Mouse (Mus musculus) kidney, adult 11 months (tissue): ENCODE data around the gene Hmx2.

Source experiments
- DNase-seq: peaks from one replicate; pipeline ENCODE4 v3.0.0; 2022

Gene Hmx2

DNA sequence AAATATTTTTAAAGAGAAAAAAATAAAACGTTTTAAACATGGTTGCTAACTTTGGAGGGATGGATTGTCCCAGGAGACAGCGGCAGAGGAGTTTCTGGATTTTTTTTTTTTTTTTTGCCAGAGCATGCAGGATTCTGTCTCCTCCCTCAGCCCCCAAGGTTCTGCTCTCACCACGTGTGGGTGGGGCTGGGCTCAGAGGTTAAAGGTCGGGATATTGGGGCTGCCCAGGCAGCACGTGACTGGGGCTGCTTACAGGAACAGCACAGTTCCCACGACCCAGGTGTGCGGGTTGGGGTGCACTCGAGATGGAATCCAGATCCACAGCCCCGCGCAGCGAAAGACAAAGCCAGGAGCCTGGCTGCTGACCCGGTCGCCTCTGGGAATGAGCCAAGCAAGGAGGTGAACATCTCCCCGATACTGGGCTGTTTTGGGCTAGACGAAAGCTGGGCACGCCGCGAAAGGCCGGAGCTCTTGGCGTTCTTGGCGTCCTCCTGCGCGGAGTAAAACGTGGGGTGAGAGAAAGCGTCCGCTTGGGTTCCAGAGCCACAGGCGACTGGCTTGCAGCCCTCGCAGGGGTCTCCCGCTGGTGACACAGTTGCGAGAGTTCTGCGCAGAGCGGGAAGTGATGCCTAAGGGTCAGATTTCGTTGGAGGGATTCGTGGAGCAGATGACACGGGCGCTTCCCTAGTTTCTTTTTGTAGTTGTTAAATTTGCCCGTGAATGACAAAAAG, 8.1 kb downstream of the Hmx2 start:
- DNase-seq, result no peak

DNA sequence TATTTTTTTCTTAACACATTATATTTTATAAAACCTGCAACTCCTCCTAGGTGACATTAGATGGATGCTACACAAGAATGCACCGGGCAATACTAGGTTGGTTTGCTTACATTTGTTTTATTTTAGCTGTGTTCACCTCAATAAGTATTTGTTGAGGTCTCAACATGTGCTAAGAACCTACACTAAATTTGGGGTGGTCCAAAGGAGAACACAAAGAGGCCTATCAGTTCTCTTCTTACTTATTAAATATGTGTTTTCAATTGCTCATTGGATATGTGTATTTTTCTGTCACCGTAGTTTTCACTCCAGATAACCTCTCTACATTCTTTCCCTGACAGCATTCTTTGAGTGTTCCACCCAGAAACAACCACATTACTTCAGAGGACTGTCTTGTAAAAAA, 9.2 kb downstream of the Hmx2 start:
- DNase-seq, result no peak

DNA sequence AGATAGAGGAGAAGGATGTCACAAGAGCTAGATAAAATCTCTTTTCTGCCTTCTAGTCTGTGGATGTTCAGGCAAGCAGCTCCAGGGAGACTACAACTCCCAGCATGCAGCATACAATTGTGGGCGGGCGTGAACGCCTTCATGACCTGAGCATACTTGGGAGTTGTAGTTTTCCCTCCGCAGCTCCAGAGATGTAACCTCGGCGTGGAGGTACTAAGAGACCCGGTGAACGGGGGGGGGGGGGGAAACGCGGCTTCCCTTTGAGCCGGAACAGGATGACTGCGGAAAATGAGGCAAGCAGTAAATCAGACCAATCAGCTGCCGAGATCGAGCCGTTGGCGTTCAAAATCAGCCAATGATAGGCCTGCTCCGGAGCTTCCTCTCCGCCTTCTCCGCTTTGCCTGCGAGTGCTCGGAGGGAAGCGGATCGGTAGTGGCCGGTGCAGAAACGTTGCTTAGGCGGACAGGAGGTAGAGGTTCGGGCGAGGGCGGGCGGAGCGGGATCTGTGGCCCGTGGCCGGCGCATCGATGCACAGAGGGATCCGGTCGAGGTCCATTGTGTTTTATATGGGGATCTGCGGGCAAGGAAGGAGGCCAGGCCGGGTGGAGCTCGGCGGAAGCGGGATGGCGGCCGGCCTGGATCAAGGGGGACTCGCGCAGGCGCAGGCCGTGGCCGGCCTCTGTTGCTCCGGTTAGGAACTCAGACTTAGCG, 11.6 kb downstream of the Hmx2 start, which contains the start of gene Bub3:
TSS of gene Bub3 (plus strand) at position 237 of the 711 bp plus-strand sequence.
- DNase-seq, result peak; percentile 95

DNA sequence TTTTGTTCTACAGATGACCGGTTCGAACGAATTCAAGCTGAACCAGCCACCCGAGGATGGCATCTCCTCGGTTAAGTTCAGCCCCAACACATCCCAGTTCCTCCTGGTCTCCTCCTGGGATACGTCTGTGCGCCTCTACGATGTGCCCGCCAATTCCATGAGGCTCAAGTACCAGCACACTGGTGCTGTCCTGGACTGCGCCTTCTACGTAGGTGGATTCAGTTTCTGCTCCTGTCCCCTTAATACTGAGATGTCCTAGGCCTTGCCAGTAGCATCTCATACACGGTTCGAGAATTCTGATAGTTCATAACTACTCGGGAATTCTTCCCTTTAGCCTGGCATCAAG, 12.1 kb downstream of the Hmx2 start:
- DNase-seq, result no peak

DNA sequence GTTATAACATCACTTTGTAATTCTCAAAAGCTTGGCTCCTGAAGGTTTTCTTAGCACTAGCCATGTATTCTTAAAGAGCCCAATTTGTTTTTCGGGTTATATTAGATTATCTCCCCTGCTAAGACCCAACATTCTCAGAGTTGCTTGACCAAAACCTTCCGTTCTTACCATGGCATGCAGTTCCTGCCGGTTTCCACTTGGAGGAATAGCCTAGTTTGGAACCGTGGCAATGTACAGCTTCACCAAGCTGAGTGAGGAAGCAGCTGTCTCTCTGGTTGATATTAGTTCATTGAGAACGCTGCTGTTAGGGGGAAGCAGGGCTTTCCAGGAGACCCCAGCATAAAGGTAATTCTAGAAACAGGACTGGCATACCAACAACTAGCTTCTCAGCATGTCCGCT, 26.7 kb downstream of the Hmx2 start:
- no peak for DNase-seq

DNA sequence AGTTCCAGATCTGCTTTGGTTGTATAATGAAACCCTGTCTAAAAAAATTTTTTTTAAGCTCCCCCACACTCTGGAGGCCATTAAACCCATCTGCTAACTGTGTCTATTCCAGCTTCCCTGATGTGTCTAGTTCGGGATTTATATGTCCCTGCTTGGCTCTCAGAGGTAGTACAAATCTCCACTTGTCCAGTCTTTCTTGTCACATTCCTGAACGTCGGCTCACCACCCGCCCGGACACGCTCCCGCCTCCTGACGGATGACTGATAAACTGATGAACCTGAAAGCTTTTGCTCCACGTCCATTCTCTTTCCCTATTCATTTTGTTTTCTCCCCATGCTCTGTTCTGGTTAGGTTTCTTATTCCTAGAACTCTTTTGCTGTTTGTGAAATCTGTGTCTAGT, 33.6 kb downstream of the Hmx2 start:
- DNase-seq, result no peak

DNA sequence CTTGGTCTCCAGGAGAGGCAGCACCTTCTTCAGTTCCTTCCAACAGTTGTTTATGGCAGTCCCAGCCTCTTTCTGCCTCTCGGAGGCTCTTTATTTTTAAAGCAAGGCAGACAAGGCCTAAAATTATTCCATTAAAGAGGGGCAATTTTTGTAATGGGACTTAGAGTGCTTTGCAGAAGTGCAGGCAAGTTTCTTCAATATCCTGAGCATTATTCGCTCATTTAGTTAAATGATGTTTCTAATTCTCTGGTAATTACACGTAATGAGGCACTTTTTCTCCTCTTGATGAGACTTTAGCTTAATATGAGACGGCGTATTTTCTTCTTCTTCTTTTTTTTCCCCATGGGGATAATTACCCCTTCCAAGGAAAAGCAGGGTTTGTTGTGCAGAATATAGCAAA, 37.0 kb downstream of the Hmx2 start:
- no peak for DNase-seq

DNA sequence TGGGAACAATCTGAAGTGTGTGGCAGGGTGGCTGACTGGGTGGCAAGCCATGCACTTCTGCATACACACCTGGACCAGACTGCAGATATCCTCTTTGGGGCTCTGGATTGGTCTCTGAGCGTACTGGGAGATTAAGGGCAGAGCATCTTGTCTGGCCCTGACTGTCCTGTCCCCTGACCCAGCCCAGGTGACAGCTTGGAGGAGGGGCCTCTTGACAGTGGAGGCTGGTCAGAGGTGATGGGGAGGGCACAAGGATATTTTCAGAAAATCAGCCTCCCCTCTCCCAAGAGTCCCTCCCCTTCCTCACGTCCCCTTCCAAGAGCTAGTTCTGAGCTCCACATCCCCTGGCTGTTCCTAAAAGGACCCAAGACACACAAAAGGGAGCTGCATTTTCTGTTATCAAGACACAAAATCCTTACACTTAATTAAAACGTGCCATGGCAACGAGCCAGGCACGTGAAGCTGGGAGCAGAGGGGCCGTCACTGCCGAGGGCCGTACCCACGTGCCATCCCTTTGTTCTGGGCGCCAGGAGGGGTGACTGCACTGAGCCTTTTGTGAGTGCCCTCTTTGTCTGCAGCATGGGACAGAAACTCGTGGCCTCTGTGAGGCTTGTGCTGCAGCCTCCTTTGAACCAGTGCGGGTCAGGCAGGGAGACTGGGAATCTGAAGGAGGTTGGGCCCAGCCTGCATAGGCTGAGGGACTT, 49.4 kb downstream of the Hmx2 start:
- no peak for DNase-seq

DNA sequence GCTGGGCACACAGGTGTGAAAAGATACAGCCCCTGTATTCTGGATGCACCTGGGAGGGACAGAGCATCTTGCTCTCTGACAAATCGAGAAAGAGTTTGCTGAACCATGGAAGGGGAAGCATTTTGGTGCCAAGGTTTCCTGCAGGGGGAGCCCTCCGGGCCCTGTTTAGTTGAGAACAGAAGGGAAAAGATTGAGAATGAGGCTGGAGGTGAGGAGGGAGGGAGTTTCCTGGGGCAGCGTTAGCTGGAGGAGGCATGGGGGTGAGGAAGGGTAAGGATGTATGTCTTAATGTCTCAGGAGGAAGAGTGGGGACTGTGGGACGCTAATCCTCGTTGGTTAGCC, 49.9 kb downstream of the Hmx2 start:
- no peak for DNase-seq

DNA sequence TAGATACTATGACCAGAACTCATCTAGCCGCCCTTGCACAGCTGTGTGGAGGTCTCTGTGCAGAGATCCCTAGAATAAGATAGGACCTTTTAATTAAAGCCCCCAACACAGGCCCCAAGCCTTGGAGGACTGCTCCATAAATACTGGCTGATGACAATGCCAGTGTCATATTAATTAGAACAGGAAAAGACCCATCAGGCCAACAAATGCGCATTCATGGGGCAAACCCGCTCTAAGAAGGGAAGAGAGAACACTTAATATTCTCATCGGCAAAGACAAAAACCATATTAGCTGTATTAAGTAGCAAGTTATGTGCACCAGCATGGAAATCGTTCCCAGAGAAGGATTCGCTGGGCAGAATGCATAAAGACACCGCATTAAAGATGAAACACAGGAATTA, 53.5 kb downstream of the Hmx2 start:
- DNase-seq, result no peak

DNA sequence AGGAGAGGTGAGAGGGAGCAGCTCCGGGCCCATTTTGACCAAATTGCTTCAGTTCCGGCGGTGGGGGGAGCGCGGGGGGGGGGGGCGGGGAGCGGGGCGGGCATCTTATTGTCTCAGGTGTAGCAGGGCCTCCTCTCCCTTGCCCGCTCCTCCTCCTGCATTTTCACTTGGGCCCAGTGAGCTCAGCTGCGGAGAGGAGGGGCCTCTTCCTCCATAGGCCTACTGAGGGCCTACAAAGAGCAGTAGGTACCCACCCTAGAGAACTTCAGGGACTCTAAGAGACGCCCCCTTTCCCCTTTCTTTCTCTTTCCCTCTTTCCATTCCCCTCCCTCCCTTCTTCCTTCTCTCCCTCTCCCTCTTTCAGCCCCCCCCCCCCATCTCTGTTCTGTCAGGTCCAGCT, 54.6 kb downstream of the Hmx2 start:
- DNase-seq, result no peak

DNA sequence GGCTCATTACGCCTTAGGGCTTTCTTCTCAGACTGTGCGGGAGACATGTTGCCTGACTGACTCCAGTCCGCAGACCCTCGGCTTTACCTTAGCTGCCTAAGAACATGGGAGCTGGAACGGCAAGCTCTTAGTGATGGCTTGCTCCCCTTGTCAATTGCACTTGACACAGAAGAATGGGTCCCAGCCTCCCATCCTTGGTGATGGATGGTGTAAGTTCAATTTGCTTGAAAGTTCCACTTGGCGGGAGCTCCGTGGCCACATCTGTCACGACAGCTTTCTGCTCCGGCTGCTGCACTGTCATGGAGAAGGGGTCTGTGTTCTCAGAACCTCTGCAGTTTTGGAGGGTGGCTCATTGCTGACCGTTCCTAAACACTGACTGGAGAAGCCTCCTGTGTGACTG, 56.4 kb downstream of the Hmx2 start:
- DNase-seq, result no peak

DNA sequence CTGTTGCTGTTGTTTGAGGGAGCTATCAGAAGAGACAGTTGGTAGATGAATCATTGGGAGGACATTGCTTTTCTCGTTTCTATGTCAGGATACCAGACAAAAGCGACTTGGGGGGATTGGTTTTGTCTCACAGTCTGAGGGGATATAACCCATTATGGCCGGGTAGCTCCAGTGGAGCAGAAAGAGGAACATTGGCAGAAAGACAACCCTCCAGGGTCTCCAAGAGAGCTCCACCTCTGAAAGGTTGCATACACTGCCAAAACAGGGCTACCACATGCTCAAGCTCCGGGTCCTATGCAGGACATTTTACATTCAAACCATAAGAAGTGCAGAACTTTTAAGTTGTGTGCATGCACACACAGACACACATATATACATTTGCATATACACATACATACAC, 56.9 kb downstream of the Hmx2 start:
- DNase-seq, result no peak
